Mouse (Mus musculus) erythroblast, adult 5-6 weeks (primary cell): Measurements from ENCODE around the gene Stoml3. TPM values are rescaled to one million over a fixed set of nuclear protein-coding genes. Genes with fewer than 3 reads are reported as not detected.

Source experiments
- ATAC-seq: replicated peaks from 2 replicates; pipeline ENCODE4 v1.8.0; 2016; ENCODE audit warnings: moderate number of reproducible peaks, mild to moderate bottlenecking, moderate TSS enrichment, inconsistent platforms; ENCODE audit not compliant: poor library complexity, low FRiP score, severe bottlenecking
- total RNA-seq, 2 experiments: library from RNA; stranded (forward) in 1 of 2; stranded (reverse) in 1 of 2; fragments of 150-400 nt in 1 of 2; fragments of 200-764, 138-1000 nt in 1 of 2; gene quantifications; 2 replicates each; pipeline versions ENCODE4 v1.2.3 to v1.2.4; 2015 to 2017; ENCODE audit warnings: low replicate concordance in 2 of 2

The Stoml3 gene
- total RNA-seq, 2 experiments from 2014 or later = not detected

DNA sequence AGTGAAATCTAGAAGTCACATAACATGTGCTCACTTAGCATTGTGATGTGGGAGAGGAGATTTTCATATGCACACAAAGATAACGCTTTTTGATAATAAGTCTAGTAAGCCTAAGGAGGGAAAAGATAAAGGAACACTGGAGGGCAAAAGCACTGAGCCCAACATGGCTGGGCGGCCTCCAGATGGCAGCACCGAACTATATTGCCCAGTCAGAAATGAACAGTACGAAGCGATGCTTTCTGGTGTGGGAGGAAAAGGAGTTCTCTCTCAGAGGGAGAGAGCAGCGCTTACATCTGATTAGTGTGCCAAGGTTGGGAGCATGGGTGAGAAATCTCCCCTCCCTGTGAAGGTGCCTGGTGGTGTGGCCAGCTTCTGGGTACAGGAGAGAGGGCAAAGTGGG, 12.6 kb upstream of the Stoml3 start:
- no peak for ATAC-seq

DNA sequence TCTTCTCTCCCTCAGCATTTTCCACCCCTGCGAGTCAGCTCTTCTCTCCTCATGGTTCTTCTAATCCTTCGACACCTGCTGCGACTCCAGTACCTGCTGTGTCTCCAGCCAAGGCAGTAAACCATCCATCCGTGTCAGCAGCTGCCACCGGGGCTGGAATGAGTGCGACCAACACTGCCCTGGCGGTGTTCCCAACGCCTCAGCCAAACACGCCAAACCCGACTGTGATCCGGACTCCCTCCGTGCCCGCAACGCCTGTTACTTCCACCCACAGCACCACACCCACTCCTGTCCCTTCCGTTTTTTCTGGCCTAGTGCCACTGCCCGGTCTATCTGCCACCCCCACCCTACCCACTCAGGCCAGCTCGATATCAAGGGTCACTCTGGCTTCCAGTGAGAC, 11.0 kb upstream of the Stoml3 start:
- no peak for ATAC-seq

DNA sequence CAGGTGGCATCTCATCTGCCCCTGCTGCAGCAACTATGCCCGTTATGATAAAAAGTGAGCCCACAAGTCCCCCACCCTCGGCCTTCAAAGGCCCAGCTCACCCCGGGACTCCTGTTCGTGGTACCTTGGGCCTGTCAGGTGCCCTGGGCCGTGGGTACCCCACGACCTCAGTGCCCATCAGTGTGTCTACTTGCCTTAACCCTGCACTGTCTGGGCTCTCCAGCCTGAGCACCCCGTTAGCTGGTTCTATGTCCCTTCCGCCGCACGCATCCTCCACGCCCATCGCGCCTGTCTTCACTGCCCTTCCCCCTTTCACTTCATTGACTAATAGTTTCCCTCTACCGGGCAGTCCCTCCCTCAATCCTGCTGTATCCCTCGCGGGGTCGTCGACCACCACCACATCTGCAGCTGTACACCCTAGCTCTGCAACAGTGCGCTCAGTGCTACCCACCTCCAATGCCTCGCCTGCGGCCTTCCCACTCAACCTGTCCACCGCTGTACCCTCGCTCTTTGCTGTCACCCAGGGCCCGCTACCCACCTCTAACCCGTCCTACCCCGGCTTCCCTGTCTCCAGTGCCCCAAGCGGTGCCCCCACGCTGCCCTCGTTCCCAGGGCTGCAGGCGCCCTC, 9.9 kb upstream of the Stoml3 start:
- no peak for ATAC-seq

DNA sequence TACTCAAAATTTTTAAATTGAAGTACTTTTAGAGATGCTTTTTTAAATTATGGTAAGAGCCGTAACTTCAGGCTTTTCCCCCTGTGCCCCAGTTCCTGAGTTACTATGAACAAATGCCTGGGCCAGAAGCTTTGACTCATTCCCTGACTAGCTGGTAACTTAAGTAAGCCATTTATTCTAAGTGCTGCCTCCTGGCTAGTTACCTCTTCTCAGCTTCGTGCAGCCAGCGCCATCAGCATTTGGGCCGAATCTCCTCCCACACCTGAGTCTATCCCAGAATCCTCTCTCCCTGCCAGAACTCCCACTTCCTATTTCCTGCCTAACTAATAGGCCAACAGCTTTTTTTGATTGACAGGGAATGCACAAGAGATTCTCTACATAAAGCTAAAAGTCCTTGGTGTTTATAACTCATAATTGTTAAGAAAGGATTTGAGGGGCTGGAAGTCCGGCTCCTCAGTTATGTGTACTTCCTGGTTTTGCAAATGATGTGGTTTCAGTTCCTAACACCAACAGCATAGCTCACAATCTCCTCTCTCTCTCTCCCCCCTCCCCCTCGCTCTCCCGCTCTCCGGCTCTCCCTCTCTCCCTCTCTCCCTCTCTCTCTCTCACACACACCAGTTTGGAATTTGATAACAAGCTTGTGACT, 4.9 kb upstream of the Stoml3 start:
- no peak for ATAC-seq

DNA sequence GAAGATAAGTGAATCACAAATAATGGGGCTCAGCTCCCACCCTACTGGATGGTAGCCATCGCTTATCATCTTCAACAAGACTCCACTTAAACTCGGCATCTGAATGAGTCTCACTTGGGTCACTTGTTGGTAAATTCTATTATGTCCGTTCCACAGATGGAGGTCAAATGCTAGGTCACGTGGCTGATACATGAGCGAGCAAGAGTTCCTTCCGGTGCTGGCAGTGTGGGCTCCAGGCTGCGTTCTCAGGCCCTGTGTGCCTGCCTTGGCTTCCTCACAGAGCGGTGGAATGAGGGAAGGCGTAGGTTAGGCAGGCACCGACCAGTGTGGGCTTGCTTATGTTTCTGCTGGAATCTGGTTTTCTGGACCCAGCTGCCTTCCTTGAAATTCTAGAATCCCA, 1.9 kb upstream of the Stoml3 start:
- ATAC-seq = no peak

DNA sequence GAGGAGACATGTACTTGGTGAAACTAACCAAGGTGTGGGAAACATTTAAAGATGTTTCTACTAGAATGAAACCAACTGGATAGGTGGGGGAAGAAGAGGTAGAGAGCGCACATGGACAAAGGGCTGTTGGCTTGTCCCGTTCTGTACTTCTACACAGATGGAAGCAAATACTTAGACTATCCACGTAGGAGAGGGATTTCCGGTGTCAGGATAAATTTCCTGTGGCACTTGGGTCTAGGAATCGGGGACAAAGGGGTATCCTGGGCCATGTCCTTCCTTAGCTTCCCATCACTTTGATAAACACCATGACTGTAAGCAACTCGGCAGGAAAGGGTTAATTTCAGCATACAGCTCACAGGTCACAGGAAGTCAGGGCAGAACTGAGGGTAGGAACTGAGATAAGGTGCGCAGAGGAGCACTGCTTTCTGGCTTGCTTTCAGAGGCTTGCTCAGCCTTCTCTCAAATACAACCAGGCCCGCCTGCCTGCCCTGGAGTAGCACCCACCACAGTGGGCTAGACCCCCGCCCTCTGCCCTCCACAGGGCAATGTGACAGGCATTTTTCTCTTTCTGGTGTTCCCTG, 1.4 kb upstream of the Stoml3 start:
- ATAC-seq = no peak

DNA sequence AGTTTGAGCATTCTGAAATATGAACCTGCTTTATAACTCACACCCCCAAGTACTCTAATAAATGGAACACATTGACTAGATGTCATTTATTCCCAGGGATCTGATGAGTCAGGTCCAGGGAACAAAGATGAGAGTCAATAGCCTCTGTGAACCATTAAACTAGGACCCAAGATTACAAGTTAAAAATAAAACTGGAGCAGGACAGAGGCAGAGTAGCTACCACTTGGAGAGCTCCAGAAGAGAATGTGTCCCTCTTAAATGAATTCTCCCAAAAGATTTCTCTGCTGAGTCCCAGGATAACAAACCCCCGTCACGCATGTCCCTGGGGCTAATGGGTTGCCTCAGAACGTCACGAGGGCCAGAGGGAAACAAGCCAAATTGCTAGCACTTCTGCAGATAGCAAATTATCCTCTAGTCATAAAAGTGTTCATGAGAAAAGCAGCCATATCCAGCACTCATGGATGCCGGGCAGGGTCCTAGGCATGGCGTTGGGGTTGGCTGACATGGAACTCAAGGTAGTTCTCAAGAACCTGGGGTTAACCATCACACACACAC, 10.0 kb downstream of the Stoml3 start:
- no peak for ATAC-seq

DNA sequence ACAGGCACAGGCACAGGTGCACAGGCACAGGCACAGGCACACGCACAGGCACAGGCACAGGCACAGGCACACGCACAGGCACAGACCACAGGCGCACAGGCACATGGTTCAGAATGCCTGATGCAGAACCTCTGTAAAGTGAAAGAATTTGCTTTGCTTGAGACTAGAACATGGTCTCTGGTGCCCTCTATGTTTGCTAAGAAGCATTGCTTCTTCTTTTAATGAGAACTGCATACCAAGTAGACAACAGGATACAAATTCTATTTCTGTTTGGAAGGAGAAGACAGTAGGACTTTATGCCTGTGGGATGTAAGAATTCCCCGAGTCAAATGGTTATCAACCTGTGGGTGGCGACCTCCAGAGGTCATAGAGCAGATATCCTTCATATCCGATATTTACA, 14.0 kb downstream of the Stoml3 start:
- no peak for ATAC-seq

DNA sequence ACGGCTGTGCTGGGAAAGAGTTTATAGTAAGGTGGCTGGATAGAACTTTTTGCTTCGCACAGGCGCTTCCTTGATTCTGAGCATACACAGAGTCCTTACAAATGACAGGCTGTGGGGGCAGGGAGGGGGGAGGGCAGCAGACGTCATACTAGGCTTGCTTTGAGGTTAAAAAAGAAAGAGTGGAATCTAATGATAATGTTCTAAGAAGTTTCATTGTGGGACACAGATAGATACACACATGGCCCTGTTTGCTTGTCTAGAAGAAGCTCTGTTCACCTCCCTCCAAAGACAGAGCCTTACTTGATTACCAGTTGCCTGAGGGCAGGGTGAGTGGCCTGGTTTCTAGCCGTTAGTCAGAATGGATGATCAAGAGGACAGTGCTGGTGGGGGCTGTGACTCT, 24.6 kb downstream of the Stoml3 start:
- ATAC-seq = no peak

DNA sequence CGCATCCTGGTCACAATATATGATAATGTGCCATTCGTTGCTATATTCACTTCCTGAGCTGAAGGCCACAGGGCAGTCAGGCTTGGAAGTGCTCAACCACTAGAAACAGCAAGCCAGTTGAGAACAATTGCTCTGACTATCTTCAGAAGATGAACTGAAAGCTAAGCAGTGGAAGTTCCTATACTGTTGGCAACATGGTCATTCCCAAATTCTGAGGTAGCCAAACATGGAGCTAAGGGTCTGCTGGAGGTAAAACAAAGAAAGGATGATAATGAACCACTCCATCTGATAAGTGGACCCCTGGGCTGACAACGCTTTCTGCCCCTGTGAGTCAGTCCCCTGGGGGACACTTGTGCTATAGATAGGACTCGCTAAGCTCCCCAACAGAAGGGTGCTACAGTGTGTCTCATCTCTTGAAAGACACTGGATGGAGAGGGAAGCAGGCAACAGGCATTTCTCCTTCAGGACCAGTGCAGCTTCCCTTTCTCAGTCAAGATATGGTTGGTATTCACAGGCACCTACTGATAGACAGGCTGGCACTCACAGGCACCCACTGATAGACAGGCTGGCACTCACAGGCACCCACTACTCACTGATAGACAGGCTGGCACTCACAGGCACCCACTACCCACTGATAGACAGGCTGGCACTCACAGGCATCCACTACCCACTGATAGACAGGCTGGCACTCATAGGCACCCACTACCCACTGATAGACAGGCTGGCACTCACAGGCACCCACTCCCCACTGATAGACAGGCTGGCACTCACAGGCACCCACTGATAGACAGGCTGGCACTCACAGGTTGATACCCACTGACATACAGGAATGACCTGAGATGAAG, 26.0 kb downstream of the Stoml3 start:
- no peak for ATAC-seq

DNA sequence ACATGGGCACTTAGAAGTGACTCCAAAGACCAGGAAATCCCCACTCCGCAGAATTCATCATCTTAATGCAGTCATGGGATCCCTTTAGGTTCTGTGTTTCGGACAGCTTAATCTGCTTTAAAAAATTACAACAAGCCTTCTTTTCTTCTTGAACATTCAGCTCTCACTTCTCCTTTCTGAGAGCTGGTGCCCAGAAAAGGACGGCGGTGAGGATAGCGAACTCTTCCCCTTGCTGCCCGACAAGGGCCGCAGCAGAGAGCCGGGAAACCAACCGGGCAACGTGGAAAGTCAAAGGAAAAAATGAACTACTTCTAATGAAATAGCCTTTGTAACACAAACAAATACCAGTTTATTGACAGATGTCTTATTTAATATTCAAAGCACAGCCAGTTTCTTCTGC, 34.3 kb downstream of the Stoml3 start:
- ATAC-seq = no peak

DNA sequence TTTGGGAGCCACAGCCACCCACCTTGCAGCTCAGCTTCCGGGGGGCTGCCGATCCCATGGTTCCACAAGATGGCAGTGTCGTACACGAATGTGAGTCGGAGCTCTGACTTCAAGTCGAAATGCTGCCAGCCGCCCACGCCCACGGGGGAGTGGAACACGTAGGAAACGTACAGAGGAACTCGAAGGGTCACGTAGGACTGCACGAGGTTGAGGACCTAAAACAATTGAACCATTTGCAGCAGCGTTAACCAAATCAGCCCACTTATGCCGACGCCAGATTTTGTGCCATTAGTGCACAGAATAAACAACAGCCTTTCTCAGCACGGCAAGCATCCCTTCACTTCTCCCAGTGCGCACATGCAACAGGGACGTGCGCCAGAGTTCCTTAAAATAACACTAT, 37.3 kb downstream of the Stoml3 start:
- ATAC-seq = no peak

DNA sequence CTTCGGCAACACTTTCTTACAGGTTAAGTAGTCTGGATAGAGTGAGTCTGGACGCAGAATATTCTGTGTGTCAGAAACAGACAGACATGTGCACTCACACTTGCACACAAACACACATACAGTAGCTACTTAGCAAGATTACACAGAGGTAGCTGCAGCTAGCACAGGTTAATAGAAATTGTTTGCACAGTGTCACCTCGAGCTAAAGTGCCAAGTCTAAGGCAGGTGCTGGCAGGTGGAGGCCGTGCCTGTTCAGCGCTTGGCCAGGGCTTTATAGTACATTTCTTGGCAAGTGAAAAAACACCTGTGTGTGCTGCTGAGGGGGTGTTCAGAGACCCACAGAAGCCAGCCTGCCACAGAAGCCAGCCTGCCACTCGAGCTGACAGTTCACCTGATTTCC, 41.9 kb downstream of the Stoml3 start:
- ATAC-seq = no peak

DNA sequence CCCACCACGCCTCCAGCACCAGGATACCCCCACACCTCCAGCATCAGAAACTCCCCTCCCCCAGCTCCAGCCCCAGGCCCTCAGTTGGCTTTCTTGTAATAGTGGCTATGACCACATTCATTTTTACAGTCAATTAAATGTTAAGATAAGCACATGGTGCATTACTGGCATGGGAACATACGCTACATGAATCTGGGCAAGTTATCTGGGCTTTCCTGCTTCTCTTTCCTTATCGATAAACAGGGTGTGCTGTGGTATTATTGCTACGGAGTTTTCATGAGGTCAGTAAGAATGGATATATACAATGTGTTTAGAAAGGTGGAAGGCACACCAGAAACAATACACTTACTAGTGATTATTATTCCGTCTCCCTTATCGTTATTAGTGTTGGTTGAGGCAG, 43.6 kb downstream of the Stoml3 start:
- ATAC-seq = no peak

DNA sequence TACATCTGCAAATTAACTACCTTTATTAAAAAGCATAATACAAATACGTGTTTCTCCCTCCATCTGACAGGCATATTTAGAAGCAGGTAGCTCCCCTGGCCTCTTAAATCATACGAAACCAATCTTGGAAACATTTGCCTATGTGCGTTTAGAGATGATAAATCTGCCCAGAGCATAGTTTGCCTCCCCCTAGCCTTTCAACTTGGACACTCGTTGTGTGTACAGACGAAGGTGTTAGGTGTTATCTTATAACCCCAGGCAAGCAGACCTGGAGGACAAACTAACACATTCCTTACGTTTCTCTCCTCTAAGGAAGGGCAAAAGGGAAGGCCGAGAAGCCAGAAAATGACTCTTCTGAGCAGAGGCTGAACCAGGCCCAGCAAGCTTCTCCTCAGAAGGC, 64.2 kb downstream of the Stoml3 start:
- ATAC-seq = no peak

DNA sequence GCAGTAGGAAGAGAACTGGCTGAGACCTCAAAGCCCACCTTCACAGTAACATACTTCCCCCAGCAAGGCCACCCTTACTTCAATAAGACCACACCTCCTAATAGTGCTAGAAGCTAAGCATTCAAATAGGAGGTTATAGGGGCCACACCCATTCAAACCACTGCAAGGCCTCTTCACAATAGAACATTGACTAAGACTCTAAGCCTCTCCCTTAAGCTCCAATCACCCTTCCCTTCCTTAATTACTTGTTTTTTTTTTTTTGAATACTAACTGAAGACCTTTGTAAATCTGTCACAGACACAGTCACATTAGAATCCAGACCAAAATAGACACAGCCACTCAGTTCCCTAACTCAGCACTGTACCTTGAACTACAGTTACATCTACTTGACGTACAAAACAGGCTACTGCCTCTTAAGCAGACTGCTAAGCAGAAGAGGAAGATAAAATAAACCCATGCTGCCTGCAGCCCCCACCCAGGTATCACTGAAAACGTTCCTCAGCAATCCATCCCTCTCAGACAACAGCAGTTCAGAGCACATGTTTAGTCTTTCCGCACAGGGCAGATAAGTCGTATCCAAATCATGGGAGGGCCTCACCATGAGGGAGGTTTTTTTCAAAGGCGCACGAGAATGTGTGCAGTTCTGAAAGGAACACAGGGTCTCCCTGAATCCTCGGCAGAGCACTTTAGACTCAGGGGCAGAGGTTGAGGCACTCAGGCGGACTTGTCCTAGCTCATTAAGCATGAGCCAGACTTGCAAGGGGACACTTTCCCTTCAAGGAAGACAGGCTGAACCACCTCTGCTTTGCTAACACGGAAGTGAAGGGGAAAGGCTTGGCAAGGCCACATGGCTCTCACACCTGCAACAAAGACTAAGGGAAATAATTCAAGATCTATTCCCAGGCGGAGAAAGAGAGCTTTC, 66.8 kb downstream of the Stoml3 start:
- no peak for ATAC-seq

DNA sequence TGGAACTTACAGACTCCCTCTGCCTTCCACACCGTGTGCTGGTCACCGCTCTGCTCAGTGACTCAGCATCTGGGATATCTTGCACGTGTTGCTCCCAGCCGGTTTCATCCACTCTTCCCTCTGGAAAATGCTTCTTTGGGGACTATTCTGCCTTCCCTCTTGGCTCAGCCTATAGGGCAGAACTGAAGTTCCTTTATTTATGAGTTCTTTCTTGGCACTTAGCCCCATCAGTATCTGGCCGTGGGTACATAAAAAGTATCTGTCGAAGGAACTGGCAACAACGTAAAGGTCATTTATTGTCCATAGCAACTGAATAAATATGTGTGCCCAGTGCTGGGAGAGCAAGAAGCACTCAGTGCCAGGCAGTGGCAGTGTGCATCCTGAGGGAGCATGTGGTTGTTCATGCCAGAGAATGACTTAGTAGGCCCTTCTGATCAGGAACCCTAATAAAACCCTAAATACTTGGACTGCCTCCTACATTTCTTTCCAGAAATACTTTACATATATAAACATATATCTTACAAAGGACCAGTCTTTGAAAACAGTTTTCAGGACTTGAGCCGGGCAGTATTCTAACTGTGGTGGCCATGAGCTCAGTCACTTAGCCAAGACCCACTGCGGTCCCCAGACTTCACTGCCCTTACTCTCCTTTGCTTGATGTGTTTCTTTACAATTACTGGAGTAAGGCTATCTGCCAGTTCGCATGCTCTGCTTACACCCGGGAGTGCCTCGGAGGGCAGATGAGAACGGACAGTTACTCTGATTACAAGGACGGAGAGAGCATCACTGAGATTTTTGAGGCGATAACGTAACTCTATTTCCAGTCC, 69.1 kb downstream of the Stoml3 start:
- ATAC-seq = no peak
